Mouse (Mus musculus) embryonic facial prominence, embryonic 13.5 days (tissue): Measurements from ENCODE around the gene Plekha7. TPM values are rescaled to one million over a fixed set of nuclear protein-coding genes. Genes with fewer than 3 reads are reported as not detected.
A peak's percentile ranks its signal among the peaks of the same experiment; 100 is the strongest.

Experiments
- ATAC-seq: fragments of 200-750 bp; cut with Nextera tagmentation; 2 replicates; pipeline ENCODE4 v1.8.0; 2017; ENCODE audit warnings: low read depth; ENCODE audit not compliant: insufficient number of reproducible peaks, insufficient read depth, low FRiP score, low TSS enrichment
- H3K27ac ChIP-seq: fragments of 300-500 bp; sonication (generic); 2 replicates; pipeline ENCODE4 v1.5.1; 2015; ENCODE audit warnings: moderate library complexity, mild to moderate bottlenecking, inconsistent platforms
- H3K27me3 ChIP-seq: fragments of 300-500 bp; sonication (generic); 2 replicates; pipeline ENCODE4 v1.6.1; 2015; ENCODE audit warnings: mild to moderate bottlenecking, inconsistent platforms
- H3K36me3 ChIP-seq: fragments of 300-500 bp; sonication (generic); 2 replicates; pipeline ENCODE4 v1.6.1; 2015; ENCODE audit warnings: mild to moderate bottlenecking, inconsistent platforms
- H3K4me1 ChIP-seq: fragments of 300-500 bp; sonication (generic); 2 replicates; pipeline ENCODE4 v1.6.1; 2015; ENCODE audit warnings: inconsistent platforms
- H3K4me2 ChIP-seq: fragments of 300-500 bp; sonication (generic); 2 replicates; pipeline ENCODE4 v1.6.1; 2015; ENCODE audit warnings: moderate library complexity, mild to moderate bottlenecking, inconsistent platforms
- H3K4me3 ChIP-seq: fragments of 300-500 bp; sonication (generic); 2 replicates; pipeline ENCODE4 v1.5.1; 2015; ENCODE audit warnings: mild to moderate bottlenecking, inconsistent platforms
- H3K9ac ChIP-seq: fragments of 300-500 bp; sonication (generic); 2 replicates; pipeline ENCODE4 v1.6.1; 2015; ENCODE audit warnings: mild to moderate bottlenecking, inconsistent platforms
- H3K9me3 ChIP-seq: fragments of 300-500 bp; sonication (generic); 2 replicates; pipeline ENCODE4 v1.6.1; 2016; ENCODE audit warnings: inconsistent platforms
- WGBS: fragments of 180-500 bp; shearing (Covaris S2); methylation state at CpG from one replicate; pipeline ENCODE4 v1.1.7; 2015; ENCODE audit warnings: mixed read lengths; 5-methylcytosine and 5-hydroxymethylcytosine counted together
- polyA plus RNA-seq: library from polyadenylated mRNA; unstranded; fragments of >200 nt; fragmentation: Nextera tagmentation; extraction: Ambion mirVana; gene quantifications from 2 replicates; pipeline ENCODE4 v1.2.1, GENCODE M21; 2015

Gene Plekha7
- polyA plus RNA-seq, 1 experiment from 2014 or later: 10.9 TPM

DNA sequence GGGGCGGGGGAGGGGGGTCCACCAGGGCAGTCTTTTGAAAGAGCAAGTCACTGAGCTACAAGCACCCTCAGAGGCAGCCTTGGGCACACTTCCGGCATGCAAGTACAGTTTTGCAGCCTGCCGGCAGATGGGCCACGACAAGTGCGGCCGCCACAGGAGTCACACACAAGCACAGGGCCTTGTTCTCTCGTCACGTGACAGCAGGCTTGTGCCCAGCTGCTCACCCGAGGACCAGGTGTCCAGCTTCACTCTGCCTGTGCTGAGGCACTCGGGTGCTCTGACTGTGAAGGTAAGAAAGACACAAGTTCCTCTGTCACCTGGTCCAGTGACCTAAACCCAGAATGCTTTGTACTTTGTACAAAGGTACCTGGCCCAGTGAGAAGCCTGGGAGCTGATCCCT lies 135.4 kb downstream of the Plekha7 start:
- ATAC-seq: no peak
- no peak overlapping the region for H3K4me3 ChIP-seq
- peaks cover 4% of the 10 kb centered on the region; the same call in 1 of the 2 replicates for H3K4me1 ChIP-seq
- no peaks in the 10 kb centered on the region for H3K36me3 ChIP-seq
- WGBS: 67% methylated on average over 10 of the region's 10 CpGs
- H3K9me3 ChIP-seq: no peaks in the 10 kb centered on the region
- H3K27ac ChIP-seq: no peak overlapping the region
- H3K9ac ChIP-seq: no peak overlapping the region
- no peaks in the 10 kb centered on the region for H3K27me3 ChIP-seq
- no peak overlapping the region for H3K4me2 ChIP-seq

DNA sequence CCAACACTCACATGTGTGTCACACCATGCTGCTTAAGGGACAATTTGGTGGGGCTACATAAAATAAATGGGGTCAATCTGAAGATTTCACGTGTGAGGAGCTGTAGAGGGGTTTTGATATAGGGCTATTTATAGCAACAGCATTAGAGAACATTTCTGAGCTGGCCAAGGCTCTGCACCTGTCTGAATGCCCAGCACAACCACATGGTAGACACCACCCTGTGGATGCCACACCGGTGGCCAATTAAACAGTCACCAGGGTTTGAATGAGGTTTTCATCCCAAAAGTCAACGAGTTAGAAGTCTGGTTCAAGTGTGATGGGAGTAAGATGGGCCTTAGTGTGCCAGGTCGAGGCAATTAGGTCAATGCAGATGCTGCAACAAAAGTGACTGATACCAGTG lies 138.8 kb downstream of the Plekha7 start:
- no peaks in the 10 kb centered on the region for H3K36me3 ChIP-seq
- peaks cover 4% of the 10 kb centered on the region; the same call in 1 of the 2 replicates for H3K4me1 ChIP-seq
- H3K27ac ChIP-seq: no peak overlapping the region
- H3K4me2 ChIP-seq: no peak overlapping the region
- 84% methylated on average over 4 of the region's 4 CpGs for WGBS
- no peak overlapping the region for H3K9ac ChIP-seq
- ATAC-seq: no peak
- no peak overlapping the region for H3K4me3 ChIP-seq
- H3K27me3 ChIP-seq: no peaks in the 10 kb centered on the region
- no peaks in the 10 kb centered on the region for H3K9me3 ChIP-seq

- peaks cover 4% of the 10 kb centered on the region; the same call in 1 of the 2 replicates for H3K4me1 ChIP-seq
- no peak overlapping the region for H3K4me3 ChIP-seq
- no peak overlapping the region for H3K9ac ChIP-seq
- no peaks in the 10 kb centered on the region for H3K27me3 ChIP-seq
- H3K36me3 ChIP-seq: no peaks in the 10 kb centered on the region
- H3K4me2 ChIP-seq: no peak overlapping the region
- no peak for ATAC-seq
- no peaks in the 10 kb centered on the region for H3K9me3 ChIP-seq
- no peak overlapping the region for H3K27ac ChIP-seq
- 85% methylated on average over 7 of the region's 7 CpGs for WGBS
Observed at GRCm38 (mm10) chr7:116168224-116168623, 140.0 kb downstream of the Plekha7 start.

DNA sequence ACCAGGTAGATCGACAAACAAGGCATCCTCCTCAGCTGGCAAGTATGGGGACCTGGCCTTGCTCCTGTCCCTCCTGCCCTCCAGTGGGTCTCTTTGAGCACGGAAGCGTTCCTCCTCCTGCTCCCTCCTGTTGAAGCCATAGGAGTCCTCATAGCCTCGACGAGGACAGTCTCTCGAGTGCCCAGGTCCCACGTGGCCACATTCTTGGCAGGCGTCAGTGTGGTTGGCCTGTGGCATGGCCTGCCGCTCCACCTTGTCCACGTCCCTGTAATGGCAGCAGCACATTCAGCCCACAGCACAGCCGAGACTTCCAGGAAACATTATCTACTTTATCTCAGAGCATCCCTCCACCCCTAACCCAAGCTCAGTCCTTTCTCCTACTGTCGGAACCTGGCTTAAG lies 143.9 kb downstream of the Plekha7 start:
- Histone ChIP-seq H3K27me3 (no peaks in the 10 kb centered on the region), H3K4me2 (no peak overlapping the region), H3K27ac (no peak overlapping the region), H3K4me1 (no peaks in the 10 kb centered on the region), H3K9me3 (no peaks in the 10 kb centered on the region), H3K4me3 (no peak overlapping the region), H3K9ac (no peak overlapping the region), H3K36me3 (no peaks in the 10 kb centered on the region)
- WGBS: 86% methylated on average over 12 of the region's 12 CpGs
- ATAC-seq: no peak

DNA sequence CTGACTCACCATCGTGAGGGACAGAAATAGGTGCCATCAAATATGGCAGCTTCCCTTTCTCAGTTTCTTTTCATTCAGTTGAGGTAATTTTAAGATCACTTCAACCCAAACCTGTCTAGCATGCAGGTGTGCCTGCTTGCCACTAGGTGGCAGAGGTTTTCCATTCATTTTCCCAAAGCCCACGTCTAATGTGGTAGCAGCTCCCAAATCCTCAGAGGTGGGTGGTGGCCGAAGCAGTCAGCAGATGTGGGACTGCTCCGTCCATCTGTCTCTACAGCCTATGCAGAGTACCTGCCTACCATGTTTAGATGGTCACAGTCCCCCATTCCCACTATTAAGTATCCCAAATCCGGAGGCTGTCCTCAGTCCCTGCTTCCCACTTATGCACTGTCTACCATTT lies 146.6 kb downstream of the Plekha7 start:
- H3K9ac ChIP-seq: no peak overlapping the region
- no peak overlapping the region for H3K4me3 ChIP-seq
- no peak overlapping the region for H3K27ac ChIP-seq
- 0 out of 2 replicates have a peak, but pooled peaks cover 4% of the 10 kb centered on the region for H3K36me3 ChIP-seq
- no peaks in the 10 kb centered on the region for H3K9me3 ChIP-seq
- 18% methylated on average over 5 of the region's 5 CpGs for WGBS
- no peak overlapping the region for H3K4me2 ChIP-seq
- H3K27me3 ChIP-seq: no peaks in the 10 kb centered on the region
- no peak for ATAC-seq
- H3K4me1 ChIP-seq: 0 out of 2 replicates have a peak, but pooled peaks cover 3% of the 10 kb centered on the region

DNA sequence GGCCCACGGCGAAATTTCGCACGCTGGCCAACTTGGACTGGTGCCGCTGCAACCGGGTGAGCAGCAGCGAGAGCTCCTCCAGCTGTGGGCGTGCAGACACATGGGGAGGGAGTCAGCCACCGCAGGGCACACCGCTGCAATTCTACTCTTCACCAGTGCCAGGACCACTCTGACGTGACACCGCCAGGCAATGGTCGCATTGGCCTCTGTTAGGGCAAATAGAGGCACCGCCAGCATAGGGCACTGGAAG lies 151.4 kb downstream of the Plekha7 start:
- 68% methylated on average over 14 of the region's 14 CpGs for WGBS
- no peak for ATAC-seq
- no peaks in the 10 kb centered on the region for H3K27me3 ChIP-seq
- no peak overlapping the region for H3K27ac ChIP-seq
- H3K9ac ChIP-seq: 0 out of 2 replicates have a peak overlapping the region, but pooled peaks have one; percentile 44
- 0 out of 2 replicates have a peak, but pooled peaks cover 4% of the 10 kb centered on the region for H3K36me3 ChIP-seq
- no peaks in the 10 kb centered on the region for H3K9me3 ChIP-seq
- H3K4me2 ChIP-seq: peak overlapping the region; percentile 37; the same call in 1 of the 2 replicates
- 0 out of 2 replicates have a peak, but pooled peaks cover 5% of the 10 kb centered on the region for H3K4me1 ChIP-seq
- no peak overlapping the region; the same call in 1 of the 2 replicates for H3K4me3 ChIP-seq

DNA sequence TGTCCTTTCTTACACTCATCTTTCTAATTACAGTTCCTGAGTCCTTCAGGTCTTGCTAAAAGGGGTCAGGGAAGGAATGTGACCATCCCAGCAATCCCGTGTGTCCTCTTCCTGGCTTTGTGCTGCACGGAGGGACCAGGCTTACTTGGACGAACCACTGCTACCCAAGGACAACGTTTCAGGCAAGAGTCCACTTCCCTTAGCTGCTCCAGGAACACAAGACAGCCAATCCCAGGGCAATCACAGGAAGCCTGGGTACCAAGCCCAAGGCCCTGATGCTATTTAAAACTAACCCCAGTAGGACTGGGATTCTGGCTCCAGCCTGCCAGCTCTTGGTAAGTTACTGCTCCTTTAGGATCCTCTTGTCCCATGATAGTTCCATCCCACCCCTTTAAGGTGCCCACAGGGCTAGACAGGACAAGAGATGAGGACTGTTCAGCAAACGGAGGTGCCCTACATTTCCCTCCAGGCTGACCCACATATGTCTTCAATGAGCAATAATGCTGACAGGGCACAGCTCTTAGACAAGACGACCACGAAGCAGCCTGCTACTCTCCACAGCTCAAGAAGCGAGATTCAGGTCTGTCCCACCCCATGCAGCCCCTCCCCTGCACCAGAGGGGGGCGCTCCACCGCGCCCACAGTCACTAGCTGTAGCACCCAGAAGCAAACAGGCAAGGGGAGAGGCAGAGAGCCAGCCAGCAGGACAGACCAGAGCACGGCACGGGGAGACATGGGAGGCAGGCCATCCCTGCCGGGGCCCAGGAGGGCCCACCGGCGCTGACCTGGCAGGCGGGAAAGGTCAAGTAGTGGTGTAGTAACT lies 151.9 kb downstream of the Plekha7 start:
- Histone ChIP-seq H3K9ac (0 out of 2 replicates have a peak overlapping the region, but pooled peaks have one; percentile 44), H3K4me3 (no peak overlapping the region; the same call in 1 of the 2 replicates), H3K9me3 (no peaks in the 10 kb centered on the region), H3K4me2 (peak overlapping the region; percentile 37; the same call in 1 of the 2 replicates), H3K27ac (no peak overlapping the region), H3K27me3 (no peaks in the 10 kb centered on the region), H3K4me1 (0 out of 2 replicates have a peak, but pooled peaks cover 5% of the 10 kb centered on the region), H3K36me3 (0 out of 2 replicates have a peak, but pooled peaks cover 4% of the 10 kb centered on the region)
- WGBS: 52% methylated on average over 17 of the region's 17 CpGs
- ATAC-seq: no peak

DNA sequence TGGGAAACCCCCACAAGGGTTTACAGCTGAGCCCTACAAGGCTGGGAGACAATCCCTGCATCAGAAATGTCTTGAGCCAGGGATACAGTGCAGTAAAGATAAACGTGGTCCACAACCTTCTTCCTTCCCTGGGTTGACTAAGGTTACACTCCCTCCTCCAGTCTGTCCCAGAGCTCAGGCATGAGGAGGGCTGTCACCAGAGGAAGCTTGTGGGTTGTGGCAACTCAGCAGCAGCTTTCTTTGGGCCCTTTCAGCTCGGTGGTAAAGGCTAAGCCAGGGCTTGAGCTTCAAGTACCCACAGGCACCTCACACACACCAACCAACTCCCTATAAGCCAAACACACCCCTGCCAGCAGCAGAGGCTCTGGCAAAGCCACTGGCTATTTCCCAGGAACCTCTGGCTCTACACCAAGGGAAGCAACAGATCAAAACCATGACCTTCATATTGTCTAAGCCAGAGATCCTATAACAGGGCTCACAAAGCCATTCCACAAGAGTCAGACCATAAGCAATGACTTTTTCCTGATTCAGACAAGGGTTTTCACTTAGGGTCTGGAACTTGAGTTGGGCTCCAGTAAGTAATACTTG lies 154.3 kb downstream of the Plekha7 start:
- Histone ChIP-seq H3K9me3 (no peaks in the 10 kb centered on the region), H3K27me3 (no peaks in the 10 kb centered on the region), H3K36me3 (0 out of 2 replicates have a peak, but pooled peaks cover 4% of the 10 kb centered on the region), H3K4me1 (0 out of 2 replicates have a peak, but pooled peaks cover 5% of the 10 kb centered on the region), H3K9ac (no peak overlapping the region), H3K4me2 (no peak overlapping the region), H3K27ac (no peak overlapping the region), H3K4me3 (no peak overlapping the region)
- ATAC-seq: no peak
- 64% methylated on average over 2 of the region's 2 CpGs for WGBS

GRCm38 (mm10) chr7:116149568-116149967 lies 158.6 kb downstream of the Plekha7 start:
- WGBS: 56% methylated on average over 4 of the region's 4 CpGs
- H3K27me3 ChIP-seq: no peaks in the 10 kb centered on the region
- no peaks in the 10 kb centered on the region for H3K9me3 ChIP-seq
- no peak overlapping the region for H3K4me2 ChIP-seq
- no peaks in the 10 kb centered on the region for H3K36me3 ChIP-seq
- H3K4me3 ChIP-seq: no peak overlapping the region
- no peak overlapping the region for H3K9ac ChIP-seq
- no peak for ATAC-seq
- no peak overlapping the region for H3K27ac ChIP-seq
- no peaks in the 10 kb centered on the region for H3K4me1 ChIP-seq

- Histone ChIP-seq H3K4me3 (no peak overlapping the region), H3K9me3 (no peaks in the 10 kb centered on the region), H3K4me1 (no peaks in the 10 kb centered on the region), H3K4me2 (no peak overlapping the region), H3K27ac (no peak overlapping the region), H3K27me3 (no peaks in the 10 kb centered on the region), H3K36me3 (no peaks in the 10 kb centered on the region), H3K9ac (no peak overlapping the region)
- WGBS: 82% methylated on average over 2 of the region's 2 CpGs
- no peak for ATAC-seq
Observed at GRCm38 (mm10) chr7:116147114-116147513, 161.1 kb downstream of the Plekha7 start.

DNA sequence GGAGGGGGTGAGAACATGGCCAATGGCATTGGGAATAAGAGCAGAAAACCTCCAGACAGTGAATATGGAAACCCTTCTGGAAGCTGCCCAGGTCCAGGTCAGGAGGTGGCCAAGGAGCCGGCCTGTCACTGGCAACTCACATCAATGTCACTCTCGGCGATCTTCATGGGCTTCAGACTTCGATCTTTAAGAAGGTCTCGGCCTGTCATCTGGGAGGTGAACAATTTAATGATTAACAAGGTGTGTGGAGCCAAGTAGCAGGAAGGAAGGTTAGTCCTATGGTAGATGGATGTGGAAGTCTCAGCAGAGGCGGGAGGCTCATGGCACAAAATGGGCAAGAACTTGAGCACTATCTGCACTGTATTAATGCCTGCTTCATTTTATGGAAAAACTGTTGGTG lies 163.1 kb downstream of the Plekha7 start:
- Histone ChIP-seq H3K4me2 (no peak overlapping the region), H3K4me3 (no peak overlapping the region), H3K27me3 (no peaks in the 10 kb centered on the region), H3K9me3 (no peaks in the 10 kb centered on the region), H3K36me3 (no peaks in the 10 kb centered on the region), H3K9ac (no peak overlapping the region), H3K27ac (no peak overlapping the region), H3K4me1 (0 out of 2 replicates have a peak, but pooled peaks cover 4% of the 10 kb centered on the region)
- 93% methylated on average over 6 of the region's 6 CpGs for WGBS
- ATAC-seq: no peak

DNA sequence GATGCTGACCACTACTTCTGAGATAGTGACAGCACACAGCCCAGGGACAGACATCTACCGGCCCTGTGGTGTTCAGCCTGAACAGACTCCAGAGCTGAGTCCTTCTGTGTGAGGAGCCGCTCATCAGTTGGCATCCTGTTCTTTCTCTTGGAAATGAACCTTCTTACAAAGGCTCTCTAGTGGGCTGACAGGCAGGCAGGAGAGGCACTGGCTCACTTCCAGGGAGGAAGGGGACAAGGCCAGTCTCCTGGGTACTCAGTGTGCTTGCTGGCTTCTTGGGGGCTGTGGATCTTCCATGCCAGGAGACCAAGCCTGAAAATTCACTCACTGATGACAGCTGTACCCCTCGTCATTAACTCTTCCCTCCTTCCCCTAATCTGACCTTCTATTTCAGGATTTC lies 170.5 kb downstream of the Plekha7 start:
- H3K9me3 ChIP-seq: no peaks in the 10 kb centered on the region
- H3K4me2 ChIP-seq: no peak overlapping the region
- no peak for ATAC-seq
- H3K4me3 ChIP-seq: no peak overlapping the region
- no peaks in the 10 kb centered on the region for H3K27me3 ChIP-seq
- 0 out of 2 replicates have a peak, but pooled peaks cover 4% of the 10 kb centered on the region for H3K4me1 ChIP-seq
- no peak overlapping the region for H3K27ac ChIP-seq
- 81% methylated on average over 3 of the region's 3 CpGs for WGBS
- H3K9ac ChIP-seq: no peak overlapping the region
- H3K36me3 ChIP-seq: no peaks in the 10 kb centered on the region
